Mouse (Mus musculus) retina, embryonic 14.5 days (tissue): Measurements from ENCODE around the gene Gm11541.
A peak's percentile ranks its signal among the peaks of the same experiment; 100 is the strongest.
"Not testable (repeated sequence)": the region's sequence is repeated elsewhere in the genome, so short reads cannot be mapped to it uniquely, and the experiment has no call there.

Source experiments
- DNase-seq: peaks from one replicate; pipeline ENCODE4 v3.0.0-alpha.2; 2015; ENCODE audit warnings: low spot score

Gm11541 gene

GRCm38 (mm10) chr11:94697140-94697539, 7.2 kb downstream of the Gm11541 start:
- no peak for DNase-seq

GRCm38 (mm10) chr11:94695508-94695907, 8.8 kb downstream of the Gm11541 start:
- no peak for DNase-seq

GRCm38 (mm10) chr11:94692502-94692901, 11.8 kb downstream of the Gm11541 start:
- not testable (repeated sequence) for DNase-seq

GRCm38 (mm10) chr11:94687178-94687577, 17.1 kb downstream of the Gm11541 start:
- no peak for DNase-seq

- DNase-seq: no peak
Observed at GRCm38 (mm10) chr11:94682427-94682826, 21.9 kb downstream of the Gm11541 start.

- DNase-seq: no peak
Observed at GRCm38 (mm10) chr11:94681640-94682039, 22.7 kb downstream of the Gm11541 start.

- no peak for DNase-seq
Observed at GRCm38 (mm10) chr11:94680639-94681038, 23.7 kb downstream of the Gm11541 start.

- DNase-seq: no peak
Observed at GRCm38 (mm10) chr11:94677607-94678145, 26.6 kb downstream of the Gm11541 start.

- peak; percentile 95 for DNase-seq
Observed at GRCm38 (mm10) chr11:94676754-94677606, 27.3 kb downstream of the Gm11541 start, which contains the start of gene Xylt2. Gene Xylt2, minus strand, starts transcription at chr11:94677515.

- DNase-seq: no peak
Observed at GRCm38 (mm10) chr11:94676308-94676707, 28.0 kb downstream of the Gm11541 start.

- DNase-seq: no peak
Observed at GRCm38 (mm10) chr11:94675446-94675845, 28.9 kb downstream of the Gm11541 start.

- DNase-seq: no peak
Observed at GRCm38 (mm10) chr11:94674984-94675383, 29.3 kb downstream of the Gm11541 start.

GRCm38 (mm10) chr11:94665281-94665680, 39.0 kb downstream of the Gm11541 start:
- DNase-seq: no peak

- DNase-seq: no peak
Observed at GRCm38 (mm10) chr11:94661344-94661743, 43.0 kb downstream of the Gm11541 start.

- DNase-seq: peak; percentile 84
Observed at GRCm38 (mm10) chr11:94653663-94654436, 50.4 kb downstream of the Gm11541 start, which contains the start of the genes Mrpl27 and Eme1. Gene Mrpl27, plus strand, starts transcription at chr11:94653767. Gene Eme1, minus strand, starts transcription at chr11:94653964.

- DNase-seq: no peak
Observed at GRCm38 (mm10) chr11:94652973-94653372, 51.3 kb downstream of the Gm11541 start.

- not testable (repeated sequence) for DNase-seq
Observed at GRCm38 (mm10) chr11:94651241-94651640, 53.1 kb downstream of the Gm11541 start.

GRCm38 (mm10) chr11:94646457-94646856, 57.8 kb downstream of the Gm11541 start:
- DNase-seq: no peak
